Mouse (Mus musculus) spleen, adult 2 months (tissue): ENCODE data around the gene Wdpcp.

Experiments used
- CTCF ChIP-seq: fragments of 200-500 bp; IDR thresholded peaks from 2 replicates; pipeline ENCODE4 v1.5.1; 2011; ENCODE audit warnings: mild to moderate bottlenecking, inconsistent platforms; ENCODE audit not compliant: insufficient read depth, insufficient read length, insufficient replicate concordance; ENCODE audit errors: extremely low read depth
- POLR2A ChIP-seq: fragments of 200-500 bp; IDR thresholded peaks from 2 replicates; pipeline ENCODE4 v1.6.1; 2011; ENCODE audit warnings: low read depth, low read length, inconsistent platforms

DNA sequence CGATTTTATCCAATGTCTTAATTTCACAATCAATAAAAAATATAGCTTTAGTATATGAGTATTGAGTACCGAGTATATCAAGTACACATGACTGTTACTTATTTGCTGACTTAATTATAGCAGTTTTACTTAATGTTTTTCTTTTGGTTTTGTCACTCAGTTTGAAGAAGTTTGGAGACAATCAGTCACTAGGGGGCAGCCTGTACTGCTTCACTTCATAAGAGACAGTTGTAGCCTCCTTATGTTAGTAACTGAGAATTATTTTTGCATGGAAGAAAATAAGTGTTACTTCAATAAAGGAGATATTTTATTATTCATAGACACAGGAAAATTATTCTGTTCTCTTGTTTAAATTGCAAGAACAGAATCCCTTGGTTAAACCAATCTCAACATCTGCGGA, 87.0 kb downstream of the Wdpcp start:
- no peak for TF ChIP-seq CTCF
- TF ChIP-seq POLR2A = no peak
